Mouse (Mus musculus) mammary gland, adult 2 months (tissue): ENCODE measurements around the gene Gm8978. TPM values are rescaled to one million over a fixed set of nuclear protein-coding genes. Genes with fewer than 3 reads are reported as not detected.

ENCODE experiments used
- polyA plus RNA-seq: library from polyadenylated mRNA; depleted of rRNA; stranded (reverse); fragments of >200 nt; gene quantifications from 2 replicates; pipeline ENCODE4 v1.2.3, GENCODE M21; 2012; ENCODE audit warnings: low replicate concordance; rRNA removed

The Gm8978 gene
- polyA plus RNA-seq = not detected in 2 replicates

GRCm38 (mm10) chr19:33625152-33625551, at the start of gene Gm8978:
Gene Gm8978, minus strand, starts transcription at chr19:33625252.

Other genes with a start within 250 kb of the Gm8978 start
- gene Rnls, start 233.0 kb downstream of the Gm8978 start, polyA plus RNA-seq = 1.1 and 1.9 TPM in 2 replicates
- gene Lipo4, start 107.5 kb downstream of the Gm8978 start, polyA plus RNA-seq = not detected in 2 replicates
- not detected in 2 replicates for gene Lipo2, start 126.1 kb upstream of the Gm8978 start, polyA plus RNA-seq
- 3.4 and 4.0 TPM in 2 replicates for gene Lipo3, start 136.7 kb upstream of the Gm8978 start, polyA plus RNA-seq
- gene Lipo1, start 162.2 kb upstream of the Gm8978 start, polyA plus RNA-seq = not detected in 2 replicates